Mouse (Mus musculus) frontal cortex, postnatal 10 days (tissue): Measurements from ENCODE around the gene Osmr.
A peak's percentile ranks its signal among the peaks of the same experiment; 100 is the strongest.

Experiments used
- DNase-seq, 2 experiments: peaks; one replicate each; pipeline ENCODE4 v3.0.0; 2022; ENCODE audit warnings: low spot score in 2 of 2, mixed read lengths in 1 of 2

Gene Osmr

GRCm38 (mm10) chr15:6874601-6875019, at the start of gene Osmr:
Gene Osmr, minus strand, starts transcription at chr15:6874969.
- no peak for DNase-seq

GRCm38 (mm10) chr15:6919406-6919805, 44.6 kb upstream of the Osmr start:
- no peak for DNase-seq

GRCm38 (mm10) chr15:6914163-6914562, 39.4 kb upstream of the Osmr start:
- no peak for DNase-seq

- DNase-seq, result peak; percentile 68 to 86
Observed at GRCm38 (mm10) chr15:6909669-6910068, 34.9 kb upstream of the Osmr start.

- no peak for DNase-seq
Observed at GRCm38 (mm10) chr15:6909084-6909483, 34.3 kb upstream of the Osmr start.

- DNase-seq, result no peak
Observed at GRCm38 (mm10) chr15:6908601-6909000, 33.8 kb upstream of the Osmr start.

- no peak for DNase-seq
Observed at GRCm38 (mm10) chr15:6906260-6907047, 31.7 kb upstream of the Osmr start.

GRCm38 (mm10) chr15:6905726-6906125, 31.0 kb upstream of the Osmr start:
- no peak for DNase-seq

GRCm38 (mm10) chr15:6903286-6903975, 28.7 kb upstream of the Osmr start:
- no peak for DNase-seq

- DNase-seq, result no peak
Observed at GRCm38 (mm10) chr15:6901982-6902639, 27.3 kb upstream of the Osmr start.

GRCm38 (mm10) chr15:6901236-6901635, 26.5 kb upstream of the Osmr start:
- DNase-seq, result no peak

- no peak for DNase-seq
Observed at GRCm38 (mm10) chr15:6884260-6884659, 9.5 kb upstream of the Osmr start.

GRCm38 (mm10) chr15:6883816-6884215, 9.0 kb upstream of the Osmr start:
- peak in 1 of 2 experiments; percentile 41 for DNase-seq

- DNase-seq, result no peak
Observed at GRCm38 (mm10) chr15:6883091-6883490, 8.3 kb upstream of the Osmr start.

GRCm38 (mm10) chr15:6882180-6882579, 7.4 kb upstream of the Osmr start:
- peak in 1 of 2 experiments; percentile 41 for DNase-seq

- no peak for DNase-seq
Observed at GRCm38 (mm10) chr15:6881211-6881610, 6.4 kb upstream of the Osmr start.

- no peak for DNase-seq
Observed at GRCm38 (mm10) chr15:6873807-6874600, 765 bp downstream of the Osmr start.

GRCm38 (mm10) chr15:6873154-6873806, 1.5 kb downstream of the Osmr start:
- DNase-seq, result no peak

- DNase-seq, result no peak
Observed at GRCm38 (mm10) chr15:6871621-6872359, 3.0 kb downstream of the Osmr start.

GRCm38 (mm10) chr15:6866888-6867287, 7.9 kb downstream of the Osmr start:
- no peak for DNase-seq
